Mouse (Mus musculus): ENCODE measurements around the gene Msh6. TPM values are rescaled to one million over a fixed set of nuclear protein-coding genes. Genes with fewer than 3 reads are reported as not detected.
A peak's percentile ranks its signal among the peaks of the same experiment; 100 is the strongest.

The Msh6 gene
- total RNA-seq (2012; rRNA removed): 118 and 126 TPM in 2 replicates
- 100 to 1,000 TPM; 144 to 167 TPM for polyA plus RNA-seq (2012; ENCODE audit: insufficient read depth in 1 of 2, insufficient read length in 2 of 2, low read depth in 1 of 2, low replicate concordance in 2 of 2, missing spikeins in 1 of 2)

DNA sequence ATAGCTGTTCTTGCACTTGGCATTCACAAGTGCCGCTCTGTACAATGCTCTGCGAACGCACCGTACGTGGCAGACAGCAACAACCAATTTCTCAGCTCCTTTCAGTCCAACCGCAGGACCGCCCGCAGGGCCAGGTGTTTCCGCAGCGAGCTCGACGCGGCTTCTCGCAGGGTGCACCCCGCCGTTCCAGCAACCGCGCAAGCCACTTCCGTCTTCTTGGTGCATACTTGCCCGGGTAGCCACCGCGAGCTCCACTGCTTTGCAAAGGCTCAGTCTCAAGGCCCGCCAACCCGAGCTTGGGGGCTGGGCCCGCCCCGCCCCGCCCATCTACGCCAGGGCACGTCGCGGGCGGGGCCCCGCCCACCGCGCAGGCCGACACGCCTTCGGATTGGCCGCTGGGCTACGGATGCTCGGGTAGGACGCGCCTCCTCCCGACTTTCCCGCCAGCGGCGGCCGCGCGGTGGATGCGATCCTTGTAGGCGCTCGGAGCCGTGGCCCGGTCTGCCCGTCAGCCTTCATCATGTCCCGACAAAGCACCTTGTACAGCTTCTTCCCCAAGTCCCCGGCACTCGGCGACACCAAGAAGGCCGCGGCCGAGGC lies at the start of gene Msh6:
Gene Msh6, plus strand, starts transcription at position 434 of the 600 bp plus-strand sequence.
- peaks cover 10 to 35% of the 10 kb centered on the region in 2 experiments for H3K36me3 ChIP-seq (ENCODE audit: control insufficient read depth in 1 of 2, insufficient read depth in 2 of 2, low read length in 2 of 2)
- H3K4me3 ChIP-seq (ENCODE audit: control insufficient read depth in 1 of 2, insufficient read depth in 1 of 2, low read depth in 2 of 2, low read length in 2 of 2): peak within 1 kb of the TSS; percentile 89 to 90
- H3K9ac ChIP-seq (ENCODE audit: control insufficient read depth, low read depth, low read length, poor library complexity, severe bottlenecking): peak within 1 kb of the TSS; percentile 90
- no peaks in the 10 kb centered on the region for H3K9me3 ChIP-seq (replicated peaks; ENCODE audit: insufficient read depth, low read length)
- no peaks in the 10 kb centered on the region for H3K27me3 ChIP-seq (ENCODE audit: control insufficient read depth in 1 of 2, insufficient read depth in 2 of 2, low read length in 2 of 2)
- H3K4me1 ChIP-seq (ENCODE audit: control insufficient read depth in 1 of 2, insufficient read depth in 2 of 2, low read length in 2 of 2): peaks cover 5 to 19% of the 10 kb centered on the region in 2 experiments; a peak in 3 of 4 replicates
- H3K79me2 ChIP-seq (ENCODE audit: control insufficient read depth, insufficient read depth, low read length, poor library complexity): peaks cover 41% of the 10 kb centered on the region
- H3K27ac ChIP-seq (ENCODE audit: control insufficient read depth, low read depth, low read length): peak within 1 kb of the TSS; percentile 87
- DNase-seq (ENCODE audit: low read depth, low spot score): peak; percentile 98
- TF ChIP-seq HCFC1 (IDR thresholded peaks at IDR 0.05; ENCODE audit: low read depth, low read length): peak; percentile 72
- TF ChIP-seq BHLHE40 (IDR thresholded peaks at IDR 0.05; ENCODE audit: borderline replicate concordance, low read depth, low read length): no peak
- TF ChIP-seq CHD2 (IDR thresholded peaks at IDR 0.05; ENCODE audit: low read length): no peak
- TF ChIP-seq CTCF (IDR thresholded peaks at IDR 0.05 in 2 of 3, conservative IDR thresholded peaks at IDR 0.05 in 1 of 3; ENCODE audit: control insufficient read depth in 1 of 3, insufficient read depth in 1 of 3, low read depth in 2 of 3, low read length in 3 of 3, poor library complexity in 1 of 3, severe bottlenecking in 1 of 3): 0 out of 6 replicates have a peak, but pooled peaks of 1 of the 3 experiments have one; percentile 2
- peak; percentile 33; the same call in 1 of the 2 replicates for TF ChIP-seq NRF1 (IDR thresholded peaks at IDR 0.05; ENCODE audit: insufficient read depth, low read depth, low read length, poor library complexity, severe bottlenecking)
- TF ChIP-seq MYC (IDR thresholded peaks at IDR 0.05; ENCODE audit: low read depth, low read length): no peak
- no peak for TF ChIP-seq POLR2AphosphoS5 (IDR thresholded peaks at IDR 0.05; ENCODE audit: borderline replicate concordance, low read depth, low read length)
- TF ChIP-seq UBTF (IDR thresholded peaks at IDR 0.05; ENCODE audit: borderline replicate concordance, insufficient read depth, low read depth, low read length): 0 out of 2 replicates have a peak, but pooled peaks have one; percentile 70
- 0 out of 2 replicates have a peak, but pooled peaks have one; percentile 8 for TF ChIP-seq MAFK (IDR thresholded peaks at IDR 0.05; ENCODE audit: borderline replicate concordance, low read depth, low read length)
- TF ChIP-seq ZKSCAN1 (IDR thresholded peaks at IDR 0.05; ENCODE audit: low read depth, low read length): no peak
- peak; percentile 86; the same call in 1 of the 2 replicates for TF ChIP-seq MAZ (IDR thresholded peaks at IDR 0.05; ENCODE audit: low read depth, low read length)
- TF ChIP-seq SMC3 (IDR thresholded peaks at IDR 0.05; ENCODE audit: low read depth, low read length): no peak
- TF ChIP-seq E2F4 (IDR thresholded peaks at IDR 0.05; ENCODE audit: borderline replicate concordance, low read depth, low read length): peak; percentile 95
- TF ChIP-seq RAD21 (IDR thresholded peaks at IDR 0.05; ENCODE audit: low read depth, low read length): no peak
- peak; percentile 73 for TF ChIP-seq TAL1 (IDR thresholded peaks at IDR 0.05; ENCODE audit: low read length)
- TF ChIP-seq POLR2A (IDR thresholded peaks at IDR 0.05; ENCODE audit: control insufficient read depth in 1 of 2, insufficient read depth in 1 of 2, low read depth in 1 of 2, low read length in 2 of 2, poor library complexity in 1 of 2): peak; percentile 82 to 89
- peak; percentile 86 for TF ChIP-seq ELF1 (IDR thresholded peaks at IDR 0.05; ENCODE audit: low read depth, low read length)
- no peak for TF ChIP-seq MEF2A (IDR thresholded peaks at IDR 0.05; ENCODE audit: extremely low read depth, insufficient replicate concordance, low read depth, low read length, poor library complexity, severe bottlenecking)
- TF ChIP-seq ZMIZ1 (IDR thresholded peaks at IDR 0.05; ENCODE audit: low read depth, low read length): peak; percentile 86
- TF ChIP-seq JUND (IDR thresholded peaks at IDR 0.05; ENCODE audit: low read depth, low read length): no peak
- TF ChIP-seq SIN3A (IDR thresholded peaks at IDR 0.05; ENCODE audit: low read length): peak; percentile 75
- TF ChIP-seq GABPA (IDR thresholded peaks at IDR 0.05; ENCODE audit: low read depth, low read length): no peak
- TF ChIP-seq ZC3H11A (IDR thresholded peaks at IDR 0.05; ENCODE audit: low read depth, low read length): no peak
- TF ChIP-seq ETS1 (IDR thresholded peaks at IDR 0.05; ENCODE audit: low read depth, low read length): peak; percentile 95
- TF ChIP-seq USF2 (IDR thresholded peaks at IDR 0.05; ENCODE audit: borderline replicate concordance in 1 of 2, insufficient read depth in 1 of 2, low read depth in 1 of 2, low read length in 2 of 2): no peak
- peak; percentile 52 to 75; a peak in 3 of 4 replicates for TF ChIP-seq EP300 (IDR thresholded peaks at IDR 0.05; ENCODE audit: low read depth in 1 of 2, low read length in 2 of 2)
- TF ChIP-seq ZNF384 (IDR thresholded peaks at IDR 0.05; ENCODE audit: low read depth, low read length): peak; percentile 32; the same call in 1 of the 2 replicates
- TF ChIP-seq KAT2A (conservative IDR thresholded peaks at IDR 0.05; ENCODE audit: low read depth, low read length): no peak; the same call in 1 of the 2 replicates
- TF ChIP-seq POLR2AphosphoS2 (IDR thresholded peaks at IDR 0.05; ENCODE audit: low read length): peak; percentile 61; the same call in 1 of the 2 replicates
- TF ChIP-seq CHD1 (IDR thresholded peaks at IDR 0.05; ENCODE audit: low read depth, low read length): no peak
- peak; percentile 88 for TF ChIP-seq TCF12 (IDR thresholded peaks at IDR 0.05; ENCODE audit: low read depth, low read length)
- peak; percentile 35; the same call in 1 of the 2 replicates for TF ChIP-seq TBP (IDR thresholded peaks at IDR 0.05; ENCODE audit: low read depth, low read length)
- TF ChIP-seq MXI1 (IDR thresholded peaks at IDR 0.05; ENCODE audit: low read depth, low read length): peak; percentile 80; the same call in 1 of the 2 replicates
- peak; percentile 86 for TF ChIP-seq NELFE (IDR thresholded peaks at IDR 0.05; ENCODE audit: low read depth, low read length)
- TF ChIP-seq MAX (IDR thresholded peaks at IDR 0.05; ENCODE audit: low read length): peak; percentile 81

All from MEL (cell line).